Mouse (Mus musculus) stomach, embryonic 14.5 days (tissue): Measurements from ENCODE around the gene Siah2. TPM values are rescaled to one million over a fixed set of nuclear protein-coding genes. Genes with fewer than 3 reads are reported as not detected.
A peak's percentile ranks its signal among the peaks of the same experiment; 100 is the strongest.

Experiments
- ATAC-seq: fragments of 200-750 bp; cut with Nextera tagmentation; 2 replicates; pipeline ENCODE4 v1.8.0; 2017; ENCODE audit warnings: low read depth, moderate TSS enrichment; ENCODE audit not compliant: insufficient number of reproducible peaks, insufficient read depth, low FRiP score
- H3K27ac ChIP-seq: fragments of 300-500 bp; sonication (generic); 2 replicates; pipeline ENCODE4 v1.5.1; 2014; ENCODE audit warnings: mild to moderate bottlenecking, low read length, moderate library complexity, mixed read lengths
- H3K27me3 ChIP-seq: fragments of 300-500 bp; sonication (generic); 2 replicates; pipeline ENCODE4 v1.6.1; 2014; ENCODE audit warnings: low read length, control low read depth, mixed read lengths; ENCODE audit not compliant: control insufficient read depth, insufficient read depth
- H3K36me3 ChIP-seq: fragments of 300-500 bp; sonication (generic); 2 replicates; pipeline ENCODE4 v1.6.1; 2014; ENCODE audit warnings: mild to moderate bottlenecking, control low read depth, low read length, moderate library complexity, mixed read lengths; ENCODE audit not compliant: control insufficient read depth, insufficient read depth
- H3K4me1 ChIP-seq: fragments of 300-500 bp; sonication (generic); 2 replicates; pipeline ENCODE4 v1.6.1; 2014; ENCODE audit warnings: low read length, control low read depth, mixed read lengths; ENCODE audit not compliant: control insufficient read depth, insufficient read depth
- H3K4me2 ChIP-seq: fragments of 300-500 bp; sonication (generic); replicated peaks from 2 replicates; pipeline ENCODE4 v1.6.1; 2014; ENCODE audit warnings: low read depth, low read length, control low read depth
- H3K4me3 ChIP-seq: fragments of 300-500 bp; sonication (generic); 2 replicates; pipeline ENCODE4 v1.5.1; 2014; ENCODE audit warnings: low read depth, low read length, control low read depth
- H3K9ac ChIP-seq: fragments of 300-500 bp; sonication (generic); replicated peaks from 2 replicates; pipeline ENCODE4 v1.6.1; 2014; ENCODE audit warnings: low read depth, mild to moderate bottlenecking, control low read depth, low read length, moderate library complexity, mixed read lengths
- H3K9me3 ChIP-seq: fragments of 300-500 bp; sonication (generic); 2 replicates; pipeline ENCODE4 v1.6.1; 2016; ENCODE audit warnings: low read depth, low read length, control low read depth; ENCODE audit not compliant: control insufficient read depth
- WGBS: fragments of 180-500 bp; shearing (Covaris S2); extraction: QIAGEN DNeasy Blood & Tissue Kit; methylation state at CpG from one replicate; pipeline ENCODE4 v1.1.7; 2014; 5-methylcytosine and 5-hydroxymethylcytosine counted together
- polyA plus RNA-seq: library from polyadenylated mRNA; unstranded; fragments of >200 nt; fragmentation: Nextera tagmentation; extraction: Ambion mirVana; gene quantifications from 2 replicates; pipeline ENCODE4 v1.2.1, GENCODE M21; 2014

The Siah2 gene
- polyA plus RNA-seq, 1 experiment from 2014 or later, result 5.5 TPM

DNA sequence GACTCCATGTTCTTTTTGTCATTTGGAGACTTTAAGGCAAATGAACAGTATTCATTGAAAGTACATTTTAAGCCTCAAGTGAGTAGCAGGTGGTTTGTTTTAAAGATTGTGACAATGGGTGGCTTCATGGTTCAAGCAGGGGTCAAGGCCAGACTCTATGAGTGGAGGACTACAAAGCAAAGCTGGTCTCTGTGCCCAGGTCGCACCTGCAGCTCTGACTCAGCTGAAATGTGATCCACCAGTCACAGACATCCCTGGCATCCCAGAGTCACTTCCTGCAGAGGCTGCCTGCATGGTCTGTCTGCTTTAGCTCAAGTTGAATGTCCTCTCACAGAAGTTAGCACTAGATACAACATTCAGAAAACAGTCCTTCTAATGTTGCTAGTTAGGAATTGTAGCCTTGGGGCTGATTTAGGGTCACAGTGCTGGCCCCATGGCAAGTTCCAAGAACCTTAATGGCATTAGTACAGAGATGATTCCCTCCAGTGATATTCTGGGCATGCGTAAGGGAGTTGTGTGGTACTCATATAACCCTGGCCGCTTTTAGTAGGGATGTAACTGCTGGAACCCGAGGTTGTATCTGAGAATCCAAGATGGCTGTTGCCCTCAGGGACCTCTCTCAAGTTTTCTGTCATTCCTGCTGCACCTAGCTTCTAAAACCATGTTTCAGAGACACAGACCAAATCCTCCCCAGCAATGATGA is 19.6 kb downstream of the Siah2 start:
- ATAC-seq, result no peak
- Histone ChIP-seq H3K27ac (no peak overlapping the region), H3K9me3 (no peaks in the 10 kb centered on the region), H3K4me2 (no peak overlapping the region), H3K27me3 (no peaks in the 10 kb centered on the region), H3K36me3 (no peaks in the 10 kb centered on the region), H3K9ac (no peak overlapping the region), H3K4me3 (no peak overlapping the region), H3K4me1 (no peaks in the 10 kb centered on the region)
- WGBS, result 47% methylated on average over 4 of the region's 4 CpGs

- Histone ChIP-seq H3K36me3 (no peaks in the 10 kb centered on the region), H3K9me3 (no peaks in the 10 kb centered on the region), H3K9ac (no peak overlapping the region), H3K4me1 (no peaks in the 10 kb centered on the region), H3K27ac (no peak overlapping the region), H3K4me2 (no peak overlapping the region), H3K27me3 (no peaks in the 10 kb centered on the region), H3K4me3 (no peak overlapping the region)
- 52% methylated on average over 6 of the region's 6 CpGs for WGBS
- ATAC-seq, result no peak
Observed at GRCm38 (mm10) chr3:58671616-58672250, 20.5 kb downstream of the Siah2 start.

GRCm38 (mm10) chr3:58663970-58664369 is 28.2 kb downstream of the Siah2 start:
- no peaks in the 10 kb centered on the region for H3K9me3 ChIP-seq

DNA sequence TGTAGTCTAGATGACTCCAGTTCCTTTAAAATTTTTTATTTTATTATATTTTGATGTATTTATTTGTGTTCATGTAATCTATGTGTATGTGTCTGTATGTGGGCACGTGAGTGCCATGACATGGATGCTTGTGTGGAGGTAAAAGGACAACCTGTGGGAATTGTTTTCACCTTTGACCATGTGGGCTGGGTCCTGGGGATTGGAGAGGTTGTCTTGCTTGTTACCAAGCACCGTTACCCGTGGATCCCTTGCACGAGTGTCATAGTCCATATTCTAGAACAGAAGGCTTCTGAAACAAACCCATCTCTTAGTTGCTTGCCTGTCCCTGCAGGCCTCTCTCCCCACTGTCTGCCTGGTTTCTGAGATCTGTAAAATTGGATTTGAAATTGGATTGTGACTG is 31.6 kb downstream of the Siah2 start:
- 88% methylated on average over 4 of the region's 4 CpGs for whole genome bisulfite sequencing

More at GRCm38 (mm10) chr3:58663970-58664369, 28.2 kb downstream of the Siah2 start:
- ATAC-seq, result no peak
- Histone ChIP-seq H3K9ac (no peak overlapping the region), H3K27me3 (no peaks in the 10 kb centered on the region), H3K36me3 (no peaks in the 10 kb centered on the region), H3K4me1 (no peaks in the 10 kb centered on the region), H3K4me3 (no peak overlapping the region), H3K27ac (no peak overlapping the region), H3K4me2 (no peak overlapping the region)
- WGBS, result 91% methylated on average over 7 of the region's 7 CpGs

DNA sequence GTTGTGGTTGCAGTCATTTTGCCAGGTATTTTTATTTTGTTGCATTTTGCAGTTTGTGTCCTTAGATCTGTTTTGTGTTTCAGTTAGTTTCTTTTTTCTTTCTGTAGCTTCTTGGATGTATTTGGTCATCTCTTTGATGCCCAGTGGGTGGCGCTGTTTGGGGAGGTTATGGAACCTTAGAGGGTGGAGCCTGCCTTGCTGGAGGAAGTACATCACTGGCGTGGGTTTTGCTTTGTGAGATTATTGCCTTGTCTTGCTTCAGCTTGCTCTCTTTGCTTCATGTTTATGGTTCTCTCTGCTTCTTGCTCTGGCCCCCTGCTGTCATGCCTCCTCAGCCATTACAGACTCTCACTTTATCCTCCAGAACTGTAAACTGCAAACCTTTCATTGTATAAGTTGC is 34.8 kb downstream of the Siah2 start:
- Histone ChIP-seq H3K4me2 (no peak overlapping the region), H3K4me1 (no peaks in the 10 kb centered on the region), H3K27me3 (no peaks in the 10 kb centered on the region), H3K9ac (no peak overlapping the region), H3K9me3 (no peaks in the 10 kb centered on the region), H3K36me3 (no peaks in the 10 kb centered on the region), H3K4me3 (no peak overlapping the region), H3K27ac (no peak overlapping the region)
- ATAC-seq, result no peak
- WGBS, result 21% methylated on average over 2 of the region's 2 CpGs

More for the DNA sequence above, 31.6 kb downstream of the Siah2 start:
- Histone ChIP-seq H3K27me3 (no peaks in the 10 kb centered on the region), H3K36me3 (no peaks in the 10 kb centered on the region), H3K4me3 (no peak overlapping the region), H3K4me1 (no peaks in the 10 kb centered on the region), H3K4me2 (no peak overlapping the region), H3K9ac (no peak overlapping the region), H3K27ac (no peak overlapping the region), H3K9me3 (no peaks in the 10 kb centered on the region)
- no peak for ATAC-seq

GRCm38 (mm10) chr3:58655362-58656130 is 36.7 kb downstream of the Siah2 start:
- no peaks in the 10 kb centered on the region for H3K27me3 ChIP-seq
- no peaks in the 10 kb centered on the region for H3K36me3 ChIP-seq
- H3K4me2 ChIP-seq, result no peak overlapping the region
- no peak overlapping the region for H3K9ac ChIP-seq
- H3K4me3 ChIP-seq, result no peak overlapping the region
- ATAC-seq, result 0 out of 2 replicates have a peak, but pooled peaks have one; percentile 14
- WGBS, result 53% methylated on average over 17 of the region's 17 CpGs
- H3K27ac ChIP-seq, result no peak overlapping the region
- no peaks in the 10 kb centered on the region for H3K9me3 ChIP-seq
- H3K4me1 ChIP-seq, result no peaks in the 10 kb centered on the region

DNA sequence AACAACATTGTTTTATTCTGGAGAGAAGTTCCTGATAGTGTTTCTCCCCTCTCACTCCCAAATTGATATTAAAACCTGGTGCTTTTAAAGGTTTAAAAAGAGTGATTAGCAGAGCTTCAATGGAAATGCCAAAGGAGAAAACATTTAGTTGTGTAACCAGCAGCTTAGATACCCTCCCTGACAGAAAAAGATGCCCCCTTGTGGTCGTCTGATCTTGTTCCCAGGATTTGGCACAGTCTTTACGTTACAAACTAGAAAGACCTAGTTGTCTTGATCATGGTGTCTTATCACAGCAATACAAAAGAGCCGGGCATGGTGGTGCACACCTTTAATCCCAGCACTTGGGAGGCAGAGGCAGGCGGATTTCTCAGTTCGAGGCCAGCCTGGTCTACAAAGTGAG is 38.3 kb downstream of the Siah2 start:
- Histone ChIP-seq H3K9me3 (no peaks in the 10 kb centered on the region), H3K9ac (no peak overlapping the region), H3K4me3 (no peak overlapping the region), H3K36me3 (no peaks in the 10 kb centered on the region), H3K27me3 (no peaks in the 10 kb centered on the region), H3K4me2 (no peak overlapping the region), H3K27ac (no peak overlapping the region), H3K4me1 (no peaks in the 10 kb centered on the region)
- ATAC-seq, result no peak
- WGBS, result 64% methylated on average over 5 of the region's 5 CpGs

- H3K9me3 ChIP-seq, result no peaks in the 10 kb centered on the region
- WGBS, result 68% methylated on average over 4 of the region's 4 CpGs
- no peaks in the 10 kb centered on the region for H3K27me3 ChIP-seq
- H3K4me1 ChIP-seq, result no peaks in the 10 kb centered on the region
- ATAC-seq, result no peak
- no peaks in the 10 kb centered on the region for H3K36me3 ChIP-seq
- no peak overlapping the region for H3K4me3 ChIP-seq
- no peak overlapping the region for H3K9ac ChIP-seq
- no peak overlapping the region for H3K4me2 ChIP-seq
- H3K27ac ChIP-seq, result no peak overlapping the region
Observed at GRCm38 (mm10) chr3:58650328-58650727, 41.9 kb downstream of the Siah2 start.
